Mouse (Mus musculus): ENCODE results near the gene Vps37c. TPM values are rescaled to one million over a fixed set of nuclear protein-coding genes. Genes with fewer than 3 reads are reported as not detected.
A peak's percentile ranks its signal among the peaks of the same experiment; 100 is the strongest.

Gene Vps37c
- total RNA-seq, 2 experiments from 2014 or later = 19.3 to 26.8 TPM

DNA sequence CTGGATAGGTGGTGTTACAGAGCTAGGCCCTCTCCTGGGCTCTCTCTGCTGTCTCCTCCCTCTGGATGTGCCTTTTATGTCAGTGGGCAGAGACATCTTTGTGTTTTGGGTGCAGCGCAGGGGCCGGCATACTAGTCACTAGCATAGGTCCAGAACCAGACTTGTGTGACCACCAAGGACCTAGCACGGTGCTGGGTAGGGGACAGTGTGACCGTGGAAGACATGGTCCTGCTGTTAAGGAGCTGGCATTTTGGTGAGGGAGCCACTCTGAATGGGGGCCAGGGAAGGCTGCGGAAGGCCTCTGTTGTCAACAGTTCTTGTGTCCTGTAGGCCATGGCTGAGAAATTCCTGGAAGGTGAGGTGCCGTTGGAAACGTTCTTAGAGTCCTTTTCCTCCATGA lies 23.7 kb downstream of the Vps37c start:
- DNase-seq (ENCODE audit: low spot score in 2 of 2) = no peak

- DNase-seq (ENCODE audit: low spot score in 2 of 2) = no peak
These were observed 24.1 kb downstream of the Vps37c start for GRCm38 (mm10) chr19:10712646-10713045.

DNA sequence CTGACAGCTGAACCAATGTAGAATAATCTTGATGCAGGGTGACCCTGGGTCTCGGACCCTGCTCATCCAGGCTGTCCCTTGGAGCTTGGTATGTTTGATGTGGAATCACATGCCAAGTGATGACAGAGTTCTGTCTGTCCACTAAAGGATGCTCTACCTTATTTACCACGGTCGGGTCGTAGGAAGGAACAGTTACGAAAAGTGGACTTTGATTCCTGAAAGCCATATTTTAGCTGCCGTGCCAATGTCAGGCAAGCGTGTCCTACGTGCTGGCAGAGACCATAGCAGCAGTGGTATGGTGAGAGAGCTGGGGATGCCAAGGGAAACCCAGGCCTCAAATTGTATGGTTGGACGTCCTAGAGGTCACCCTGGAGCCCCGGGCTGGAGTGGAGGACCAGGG lies 25.0 kb downstream of the Vps37c start:
- DNase-seq (ENCODE audit: low spot score in 2 of 2) = no peak

DNA sequence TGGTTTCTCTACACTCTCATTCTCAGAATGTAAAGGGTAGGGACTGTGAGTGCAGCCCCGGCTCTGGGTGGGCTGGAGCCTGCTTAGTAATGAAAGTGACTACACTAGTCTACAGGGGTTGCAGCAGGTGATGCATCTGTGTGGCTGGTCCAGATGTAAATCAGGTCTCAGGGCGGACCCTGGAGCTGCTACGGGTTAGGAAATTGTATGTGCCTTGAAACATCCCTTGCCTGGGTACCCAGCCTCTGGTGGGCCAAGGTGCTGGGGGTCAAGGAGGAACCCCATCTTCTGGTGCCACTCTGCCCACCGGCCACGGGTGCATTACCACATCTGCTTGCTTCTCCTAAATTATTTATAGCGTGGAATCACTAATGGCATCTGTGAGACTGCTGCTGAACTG lies 25.6 kb downstream of the Vps37c start:
- no peak for DNase-seq (ENCODE audit: low spot score in 2 of 2)

GRCm38 (mm10) chr19:10714682-10715475 lies 26.3 kb downstream of the Vps37c start:
- DNase-seq (ENCODE audit: low spot score in 2 of 2) = peak; percentile 52 to 59

DNA sequence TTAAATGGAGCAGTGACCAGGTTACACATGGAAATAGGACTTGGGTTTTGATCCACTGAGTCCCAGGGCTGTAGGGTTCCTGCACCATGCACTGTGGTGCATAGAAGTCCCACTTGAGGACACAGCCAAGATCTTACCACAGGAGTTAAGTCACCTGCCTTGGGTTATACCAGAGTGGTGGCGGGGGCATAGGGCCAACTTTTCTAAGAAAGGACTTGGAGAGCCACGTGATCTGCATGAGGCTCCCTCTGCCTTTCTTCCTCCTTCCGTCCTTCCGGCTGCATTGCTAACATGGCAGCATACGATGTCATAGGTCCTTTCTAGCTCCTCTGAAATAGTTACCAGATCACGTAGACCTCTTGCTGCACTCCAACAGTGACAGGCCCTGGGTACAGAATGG lies 26.9 kb downstream of the Vps37c start:
- no peak for DNase-seq (ENCODE audit: low spot score in 2 of 2)

DNA sequence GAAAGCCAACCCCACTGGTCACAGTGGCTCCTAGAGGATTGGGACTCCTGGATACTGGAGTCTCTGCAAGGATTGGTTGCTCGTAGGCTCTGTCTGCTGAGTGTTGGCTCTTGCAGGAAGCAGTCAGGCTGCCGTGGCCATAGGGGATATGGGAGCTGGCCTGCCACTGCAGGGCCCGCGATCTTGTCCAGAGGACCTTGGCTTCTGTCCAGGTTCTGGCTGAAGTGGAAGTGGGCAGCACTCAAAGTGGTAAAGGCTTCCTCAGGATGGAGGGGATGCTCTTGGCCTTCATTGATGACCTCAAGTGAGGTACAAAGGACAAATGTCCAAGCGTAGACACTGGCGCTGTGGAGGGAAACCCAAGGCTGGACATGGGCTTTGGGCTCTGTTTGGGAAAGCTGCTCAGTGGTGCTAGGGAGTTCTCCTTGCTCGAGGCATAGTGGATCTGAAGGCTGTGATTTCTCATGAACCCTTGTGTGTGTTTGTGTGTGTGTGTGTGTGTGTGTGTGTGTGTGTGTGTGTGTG lies 29.8 kb downstream of the Vps37c start:
- DNase-seq (ENCODE audit: low spot score in 2 of 2) = peak in 1 of 2 experiments; percentile 18

- no peak for DNase-seq (ENCODE audit: low spot score in 2 of 2)
These were observed 31.2 kb downstream of the Vps37c start for GRCm38 (mm10) chr19:10719751-10720150.

DNA sequence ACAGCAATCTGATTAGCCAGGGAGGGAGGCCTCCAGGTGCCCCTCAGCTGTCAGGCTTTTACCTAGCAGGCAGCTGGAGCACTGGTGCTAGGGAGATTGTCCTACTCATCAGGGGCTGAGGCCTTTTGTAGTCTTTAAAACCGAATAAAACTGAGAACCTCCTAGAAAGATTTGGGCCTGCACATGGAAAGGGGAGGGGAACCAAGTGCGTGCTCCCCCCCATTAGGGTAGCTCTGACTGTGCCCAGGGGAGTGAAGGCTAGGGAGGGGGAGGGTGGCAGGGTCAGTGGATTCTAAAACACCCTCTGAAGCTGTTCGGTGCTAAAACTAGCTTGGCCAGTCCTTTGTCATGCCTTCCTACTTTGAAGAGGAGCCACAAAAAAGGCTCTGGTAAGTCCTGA lies 32.0 kb downstream of the Vps37c start:
- DNase-seq (ENCODE audit: low spot score in 2 of 2) = no peak

GRCm38 (mm10) chr19:10721064-10721463 lies 32.5 kb downstream of the Vps37c start:
- no peak for DNase-seq (ENCODE audit: low spot score in 2 of 2)

- no peak for DNase-seq (ENCODE audit: low spot score in 2 of 2)
These were observed 34.5 kb downstream of the Vps37c start for GRCm38 (mm10) chr19:10723084-10723483.

DNA sequence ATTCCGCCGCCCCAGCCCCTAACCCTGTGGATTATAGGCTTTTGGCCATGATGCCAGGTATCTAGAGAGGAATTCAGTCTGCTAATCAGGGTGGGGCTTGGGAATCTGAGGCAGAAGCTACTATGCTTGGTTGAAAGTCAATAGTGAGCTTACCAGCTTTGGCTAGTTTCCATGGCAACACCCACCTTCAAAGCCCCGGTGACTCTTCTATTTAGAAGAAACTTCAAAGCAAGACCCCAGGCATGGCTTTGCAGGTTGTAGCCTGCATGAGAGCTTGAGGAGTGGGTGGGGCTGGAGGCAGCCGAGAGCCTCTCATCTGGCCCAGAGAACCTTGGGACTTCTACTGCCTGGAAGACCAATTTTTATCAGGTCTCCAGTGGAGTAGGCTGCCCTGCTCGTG lies 35.1 kb downstream of the Vps37c start:
- DNase-seq (ENCODE audit: low spot score in 2 of 2) = no peak

DNA sequence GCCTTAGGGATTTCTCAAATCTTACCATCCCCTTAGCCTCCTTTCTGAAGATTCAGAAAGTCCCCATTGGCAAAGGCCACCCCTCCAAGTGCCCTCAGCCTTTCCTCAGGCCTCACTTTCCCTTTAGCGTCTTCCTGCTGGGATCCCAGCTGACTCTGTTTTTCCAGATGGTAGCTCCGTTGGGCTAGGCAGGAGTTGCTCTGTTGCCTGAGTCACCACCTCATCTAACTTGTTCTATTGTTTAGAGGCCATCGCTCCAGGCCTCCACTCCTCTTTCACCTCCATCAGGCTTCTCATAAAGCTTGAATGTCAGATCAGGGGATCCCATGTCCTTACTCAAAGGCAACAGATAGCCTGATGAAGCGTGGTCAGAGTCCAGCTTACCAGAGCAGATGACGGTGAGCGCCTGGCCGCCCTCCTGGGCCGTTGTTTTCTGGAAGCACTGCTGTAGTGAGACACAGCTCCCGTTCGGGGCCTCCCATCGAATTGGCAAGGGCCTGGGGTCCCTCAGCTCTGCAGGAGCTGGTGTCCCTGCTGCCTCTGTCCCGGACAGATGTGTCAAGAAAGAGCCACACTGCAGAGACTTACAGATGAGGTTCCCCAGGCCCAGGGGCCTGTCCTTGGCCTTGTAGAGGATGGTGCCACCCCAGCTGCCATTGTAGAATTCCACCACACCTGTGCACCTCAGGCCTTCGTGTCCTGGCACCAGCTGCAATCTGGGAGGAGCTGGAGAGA lies 36.3 kb downstream of the Vps37c start:
- no peak for DNase-seq (ENCODE audit: low spot score in 2 of 2)

GRCm38 (mm10) chr19:10729889-10730288 lies 41.4 kb downstream of the Vps37c start:
- no peak for DNase-seq (ENCODE audit: low spot score in 2 of 2)

DNA sequence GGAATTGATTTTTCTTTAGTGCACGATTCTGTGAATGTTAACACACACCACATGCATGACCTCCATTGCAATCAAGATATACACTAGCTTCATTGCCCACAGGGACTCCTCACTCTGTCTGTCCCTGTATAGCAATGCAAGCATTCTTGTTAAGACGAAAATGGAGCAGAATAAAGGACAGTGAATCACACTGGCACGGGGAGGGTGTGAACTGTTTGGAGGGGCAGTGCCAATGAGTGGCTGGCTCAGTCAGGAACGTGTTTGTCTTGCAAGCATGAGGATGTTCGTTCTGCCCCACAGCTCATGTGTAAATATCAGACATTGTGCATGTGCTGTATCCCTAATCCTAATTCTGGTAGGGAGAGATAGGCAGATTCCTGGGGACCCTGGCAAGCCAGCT lies 41.9 kb downstream of the Vps37c start:
- DNase-seq (ENCODE audit: low spot score in 2 of 2) = no peak

DNA sequence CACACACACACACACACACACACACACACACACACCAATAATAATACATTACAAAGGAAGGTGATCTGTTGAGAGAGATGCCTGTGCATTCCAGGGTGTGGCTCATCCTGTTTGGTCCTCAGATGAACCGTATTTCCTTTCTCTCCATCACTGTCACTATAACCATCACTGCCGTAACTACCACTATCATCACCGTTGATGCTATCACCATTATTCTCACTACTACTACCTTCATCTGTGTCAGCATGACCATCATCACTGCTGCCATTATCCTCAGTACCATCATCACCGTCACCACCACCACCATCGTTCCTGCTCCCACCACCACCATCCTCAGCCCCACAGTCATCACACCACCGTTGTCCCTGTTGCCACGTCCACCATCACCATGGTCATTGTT lies 43.4 kb downstream of the Vps37c start:
- DNase-seq (ENCODE audit: low spot score in 2 of 2) = no peak

DNA sequence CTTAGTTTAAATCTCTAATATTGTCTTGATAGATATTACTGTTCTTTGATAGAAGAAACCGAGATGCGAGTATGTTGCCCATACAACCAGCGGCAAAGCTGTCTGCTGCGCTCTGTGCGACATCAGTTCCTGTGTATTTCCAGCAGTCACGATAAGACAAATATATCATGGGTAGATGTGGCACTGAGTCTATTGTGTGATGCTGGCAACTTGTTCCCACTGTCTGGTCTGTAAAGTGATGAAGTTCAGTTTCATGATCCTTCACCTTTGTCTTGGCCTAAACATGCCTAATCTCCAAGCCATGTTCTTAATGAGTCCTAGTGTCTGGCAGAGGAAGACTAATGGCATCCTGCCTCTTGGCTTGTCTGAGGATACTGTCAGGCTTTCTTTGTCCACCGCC lies 44.2 kb downstream of the Vps37c start:
- no peak for DNase-seq (ENCODE audit: low spot score in 2 of 2)

- no peak for DNase-seq (ENCODE audit: low spot score in 2 of 2)
These were observed 45.1 kb downstream of the Vps37c start for GRCm38 (mm10) chr19:10733501-10734127.

DNA sequence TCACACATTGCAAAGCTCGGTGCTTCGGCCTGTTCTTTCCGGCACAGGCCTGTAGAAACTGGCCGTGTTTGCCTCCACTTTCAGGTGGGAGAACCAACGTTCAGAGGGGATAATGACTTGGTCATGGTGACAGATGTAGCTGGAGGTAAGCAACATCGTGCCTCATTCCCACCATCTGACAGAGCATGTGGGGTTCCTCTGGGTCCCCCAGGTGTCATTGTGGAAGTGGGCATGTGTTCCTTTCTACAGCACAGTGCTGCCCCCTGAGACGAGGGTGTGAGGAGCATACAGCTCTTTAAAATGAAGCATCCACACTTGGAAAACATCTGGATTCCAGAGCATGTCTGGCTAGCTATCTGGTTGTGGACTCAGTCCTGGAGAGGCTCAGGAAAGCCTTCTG lies 46.0 kb downstream of the Vps37c start:
- DNase-seq (ENCODE audit: low spot score in 2 of 2) = no peak

DNA sequence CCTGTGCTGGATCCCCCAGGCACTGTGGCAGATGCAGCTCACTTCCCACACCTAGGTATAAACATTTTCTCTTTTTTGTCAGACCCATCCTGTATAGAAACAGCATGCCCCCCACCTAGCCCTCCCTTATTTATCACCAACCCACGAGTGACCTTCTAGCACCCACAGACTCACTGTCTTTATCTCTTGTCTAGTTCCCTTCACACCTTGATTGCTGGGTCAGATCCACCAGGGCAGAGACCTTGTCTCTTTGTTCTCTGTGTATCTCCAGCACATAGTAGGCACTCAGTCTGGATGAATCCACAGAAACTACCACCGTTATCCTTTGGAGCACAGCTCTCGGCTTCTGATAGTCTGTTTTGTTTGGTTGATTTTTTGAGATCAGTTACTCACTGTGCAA lies 46.5 kb downstream of the Vps37c start:
- DNase-seq (ENCODE audit: low spot score in 2 of 2) = no peak

GRCm38 (mm10) chr19:10735861-10736260 lies 47.3 kb downstream of the Vps37c start:
- no peak for DNase-seq (ENCODE audit: low spot score in 2 of 2)

GRCm38 (mm10) chr19:10738038-10738437 lies 49.5 kb downstream of the Vps37c start:
- no peak for DNase-seq (ENCODE audit: low spot score in 2 of 2)
